Mouse (Mus musculus) brain, adult 2 months (tissue): Measurements from ENCODE around the gene Stxbp6.

Source experiments
- DNase-seq: peaks from one replicate; pipeline ENCODE4 v3.0.0; 2011; ENCODE audit warnings: low read depth, low spot score

The Stxbp6 gene

GRCm38 (mm10) chr12:44913854-44914253, 160.7 kb downstream of the Stxbp6 start:
- DNase-seq = no peak

- no peak for DNase-seq
Measured at GRCm38 (mm10) chr12:44908028-44908702, 166.3 kb downstream of the Stxbp6 start.

- no peak for DNase-seq
Measured at GRCm38 (mm10) chr12:44906001-44906400, 168.5 kb downstream of the Stxbp6 start.

GRCm38 (mm10) chr12:44903205-44903732, 171.2 kb downstream of the Stxbp6 start:
- peak; percentile 34 for DNase-seq

GRCm38 (mm10) chr12:44899173-44899870, 175.2 kb downstream of the Stxbp6 start:
- DNase-seq = no peak

GRCm38 (mm10) chr12:44896460-44896859, 178.0 kb downstream of the Stxbp6 start:
- DNase-seq = no peak

GRCm38 (mm10) chr12:44889677-44890393, 184.7 kb downstream of the Stxbp6 start:
- no peak for DNase-seq

- no peak for DNase-seq
Measured at GRCm38 (mm10) chr12:44886826-44887225, 187.7 kb downstream of the Stxbp6 start.

GRCm38 (mm10) chr12:44872697-44873096, 201.8 kb downstream of the Stxbp6 start:
- no peak for DNase-seq

- no peak for DNase-seq
Measured at GRCm38 (mm10) chr12:44865442-44865841, 209.1 kb downstream of the Stxbp6 start.

GRCm38 (mm10) chr12:44859454-44859853, 215.1 kb downstream of the Stxbp6 start:
- DNase-seq = no peak

- DNase-seq = peak; percentile 91
Measured at GRCm38 (mm10) chr12:44858110-44858885, 216.2 kb downstream of the Stxbp6 start.

GRCm38 (mm10) chr12:44852024-44852423, 222.5 kb downstream of the Stxbp6 start:
- no peak for DNase-seq

GRCm38 (mm10) chr12:44850516-44850915, 224.0 kb downstream of the Stxbp6 start:
- no peak for DNase-seq

- peak; percentile 80 for DNase-seq
Measured at GRCm38 (mm10) chr12:44848483-44849221, 225.9 kb downstream of the Stxbp6 start.

- DNase-seq = no peak
Measured at GRCm38 (mm10) chr12:44840585-44840984, 233.9 kb downstream of the Stxbp6 start.

- peak; percentile 31 for DNase-seq
Measured at GRCm38 (mm10) chr12:44839594-44840373, 234.7 kb downstream of the Stxbp6 start.

- DNase-seq = no peak
Measured at GRCm38 (mm10) chr12:44835879-44836467, 238.5 kb downstream of the Stxbp6 start.

- no peak for DNase-seq
Measured at GRCm38 (mm10) chr12:44811895-44812294, 262.6 kb downstream of the Stxbp6 start.

- DNase-seq = peak; percentile 82
Measured at GRCm38 (mm10) chr12:44804213-44804612, 270.3 kb downstream of the Stxbp6 start.
